Mouse (Mus musculus): Measurements from ENCODE around the gene Gm10354.
"Not testable (repeated sequence)": the region's sequence is repeated elsewhere in the genome, so short reads cannot be mapped to it uniquely, and the experiment has no call there.

Gm10354 gene

GRCm38 (mm10) chr5:14978835-14979234 is at the start of gene Gm10354:
Gene Gm10354, minus strand, starts transcription at chr5:14978935.
- not testable (repeated sequence) for DNase-seq (ENCODE audit: low read depth, low spot score)

GRCm38 (mm10) chr5:15024316-15024715 is 45.6 kb upstream of the Gm10354 start:
- not testable (repeated sequence) for DNase-seq (ENCODE audit: low read depth, low spot score)

- DNase-seq (ENCODE audit: low read depth, low spot score), result not testable (repeated sequence)
Measured at GRCm38 (mm10) chr5:15020067-15020466, 41.3 kb upstream of the Gm10354 start.

- not testable (repeated sequence) for DNase-seq (ENCODE audit: low read depth, low spot score)
Measured at GRCm38 (mm10) chr5:15010639-15011582, 32.2 kb upstream of the Gm10354 start.

GRCm38 (mm10) chr5:15006907-15007306 is 28.2 kb upstream of the Gm10354 start:
- DNase-seq (ENCODE audit: low read depth, low spot score), result not testable (repeated sequence)

GRCm38 (mm10) chr5:15006288-15006687 is 27.6 kb upstream of the Gm10354 start:
- not testable (repeated sequence) for DNase-seq (ENCODE audit: low read depth, low spot score)

GRCm38 (mm10) chr5:15005584-15005983 is 26.8 kb upstream of the Gm10354 start:
- DNase-seq (ENCODE audit: low read depth, low spot score), result not testable (repeated sequence)

GRCm38 (mm10) chr5:15004569-15005562 is 26.1 kb upstream of the Gm10354 start:
- not testable (repeated sequence) for DNase-seq (ENCODE audit: low read depth, low spot score)

GRCm38 (mm10) chr5:14998077-14998476 is 19.3 kb upstream of the Gm10354 start:
- not testable (repeated sequence) for DNase-seq (ENCODE audit: low read depth, low spot score)

- DNase-seq (ENCODE audit: low read depth, low spot score), result not testable (repeated sequence)
Measured at GRCm38 (mm10) chr5:14997556-14997955, 18.8 kb upstream of the Gm10354 start.

- DNase-seq (ENCODE audit: low read depth, low spot score), result not testable (repeated sequence)
Measured at GRCm38 (mm10) chr5:14996670-14997249, 18.0 kb upstream of the Gm10354 start.

GRCm38 (mm10) chr5:14994124-14994523 is 15.4 kb upstream of the Gm10354 start:
- DNase-seq (ENCODE audit: low read depth, low spot score), result not testable (repeated sequence)

GRCm38 (mm10) chr5:14990375-14991158 is 11.8 kb upstream of the Gm10354 start:
- DNase-seq (ENCODE audit: low read depth, low spot score), result not testable (repeated sequence)

GRCm38 (mm10) chr5:14986649-14987387 is 8.1 kb upstream of the Gm10354 start:
- DNase-seq (ENCODE audit: low read depth, low spot score), result not testable (repeated sequence)

- DNase-seq (ENCODE audit: low read depth, low spot score), result not testable (repeated sequence)
Measured at GRCm38 (mm10) chr5:14977368-14977767, 1.4 kb downstream of the Gm10354 start.

- DNase-seq (ENCODE audit: low read depth, low spot score), result not testable (repeated sequence)
Measured at GRCm38 (mm10) chr5:14975294-14975693, 3.4 kb downstream of the Gm10354 start.

- DNase-seq (ENCODE audit: low read depth, low spot score), result not testable (repeated sequence)
Measured at GRCm38 (mm10) chr5:14972841-14973240, 5.9 kb downstream of the Gm10354 start.

GRCm38 (mm10) chr5:14963821-14964220 is 14.9 kb downstream of the Gm10354 start:
- peak; percentile 1 for DNase-seq (ENCODE audit: low read depth, low spot score)

- not testable (repeated sequence) for DNase-seq (ENCODE audit: low read depth, low spot score)
Measured at GRCm38 (mm10) chr5:14961502-14961901, 17.2 kb downstream of the Gm10354 start.

All from brain, adult 2 months (tissue).